Mouse (Mus musculus) heart, embryonic 14.5 days (tissue): ENCODE measurements around the gene Prom1. TPM values are rescaled to one million over a fixed set of nuclear protein-coding genes. Genes with fewer than 3 reads are reported as not detected.
"Not testable (repeated sequence)": the region's sequence is repeated elsewhere in the genome, so short reads cannot be mapped to it uniquely, and the experiment has no call there.

Experiments used
- ATAC-seq: fragments of 200-750 bp; cut with Nextera tagmentation; 2 replicates; pipeline ENCODE4 v1.8.0; 2017; ENCODE audit warnings: low read depth, moderate TSS enrichment; ENCODE audit not compliant: insufficient number of reproducible peaks, insufficient read depth, low FRiP score
- H3K27ac ChIP-seq, 2 experiments: fragments of 200-500 bp in 1 of 2; fragments of 300-500 bp in 1 of 2; sonication (generic) in 1 of 2; replicated peaks in 1 of 2; 2 replicates each; pipeline ENCODE4 v1.5.1; 2012 to 2014; ENCODE audit warnings: low read depth in 2 of 2, low read length in 2 of 2, control low read depth in 1 of 2, mild to moderate bottlenecking in 1 of 2, mixed read lengths in 1 of 2; ENCODE audit not compliant: control insufficient read depth in 1 of 2, insufficient read depth in 1 of 2
- H3K27me3 ChIP-seq: fragments of 300-500 bp; sonication (generic); 2 replicates; pipeline ENCODE4 v1.6.1; 2014; ENCODE audit warnings: mild to moderate bottlenecking, low read length, control low read depth; ENCODE audit not compliant: control insufficient read depth, insufficient read depth
- H3K36me3 ChIP-seq: fragments of 300-500 bp; sonication (generic); 2 replicates; pipeline ENCODE4 v1.6.1; 2014; ENCODE audit warnings: mild to moderate bottlenecking, control low read depth, low read length, mixed read lengths; ENCODE audit not compliant: control insufficient read depth, insufficient read depth
- H3K4me1 ChIP-seq, 2 experiments: fragments of 200-500 bp in 1 of 2; fragments of 300-500 bp in 1 of 2; sonication (generic) in 1 of 2; 2 replicates each; pipeline ENCODE4 v1.6.1; 2012 to 2014; ENCODE audit warnings: low read length in 2 of 2, control low read depth in 1 of 2, mixed read lengths in 1 of 2; ENCODE audit not compliant: control insufficient read depth in 2 of 2, insufficient read depth in 2 of 2
- H3K4me2 ChIP-seq: fragments of 300-500 bp; sonication (generic); 2 replicates; pipeline ENCODE4 v1.6.1; 2014; ENCODE audit warnings: mild to moderate bottlenecking, low read length
- H3K4me3 ChIP-seq, 2 experiments: fragments of 200-500 bp in 1 of 2; fragments of 300-500 bp in 1 of 2; sonication (generic) in 1 of 2; 2 replicates each; pipeline ENCODE4 v1.5.1; 2012 to 2014; ENCODE audit warnings: low read length in 2 of 2, mild to moderate bottlenecking in 2 of 2, control low read depth in 1 of 2, low read depth in 1 of 2, moderate library complexity in 1 of 2; ENCODE audit not compliant: control insufficient read depth in 1 of 2, insufficient read depth in 1 of 2
- H3K9ac ChIP-seq: fragments of 300-500 bp; sonication (generic); 2 replicates; pipeline ENCODE4 v1.6.1; 2014; ENCODE audit warnings: mild to moderate bottlenecking, low read length
- H3K9me3 ChIP-seq: fragments of 300-500 bp; sonication (generic); 2 replicates; pipeline ENCODE4 v1.6.1; 2016; ENCODE audit warnings: low read length, control low read depth; ENCODE audit not compliant: control insufficient read depth
- WGBS: fragments of 180-500 bp; shearing (Covaris S2); extraction: QIAGEN DNeasy Blood & Tissue Kit; methylation state at CpG from one replicate; pipeline ENCODE4 v1.1.7; 2014; 5-methylcytosine and 5-hydroxymethylcytosine counted together
- polyA plus RNA-seq: library from polyadenylated mRNA; unstranded; fragments of >200 nt; fragmentation: Nextera tagmentation; extraction: Ambion mirVana; gene quantifications from 2 replicates; pipeline ENCODE4 v1.2.1, GENCODE M21; 2014

Gene Prom1
- 9.8 and 11.3 TPM in 2 replicates for polyA plus RNA-seq

DNA sequence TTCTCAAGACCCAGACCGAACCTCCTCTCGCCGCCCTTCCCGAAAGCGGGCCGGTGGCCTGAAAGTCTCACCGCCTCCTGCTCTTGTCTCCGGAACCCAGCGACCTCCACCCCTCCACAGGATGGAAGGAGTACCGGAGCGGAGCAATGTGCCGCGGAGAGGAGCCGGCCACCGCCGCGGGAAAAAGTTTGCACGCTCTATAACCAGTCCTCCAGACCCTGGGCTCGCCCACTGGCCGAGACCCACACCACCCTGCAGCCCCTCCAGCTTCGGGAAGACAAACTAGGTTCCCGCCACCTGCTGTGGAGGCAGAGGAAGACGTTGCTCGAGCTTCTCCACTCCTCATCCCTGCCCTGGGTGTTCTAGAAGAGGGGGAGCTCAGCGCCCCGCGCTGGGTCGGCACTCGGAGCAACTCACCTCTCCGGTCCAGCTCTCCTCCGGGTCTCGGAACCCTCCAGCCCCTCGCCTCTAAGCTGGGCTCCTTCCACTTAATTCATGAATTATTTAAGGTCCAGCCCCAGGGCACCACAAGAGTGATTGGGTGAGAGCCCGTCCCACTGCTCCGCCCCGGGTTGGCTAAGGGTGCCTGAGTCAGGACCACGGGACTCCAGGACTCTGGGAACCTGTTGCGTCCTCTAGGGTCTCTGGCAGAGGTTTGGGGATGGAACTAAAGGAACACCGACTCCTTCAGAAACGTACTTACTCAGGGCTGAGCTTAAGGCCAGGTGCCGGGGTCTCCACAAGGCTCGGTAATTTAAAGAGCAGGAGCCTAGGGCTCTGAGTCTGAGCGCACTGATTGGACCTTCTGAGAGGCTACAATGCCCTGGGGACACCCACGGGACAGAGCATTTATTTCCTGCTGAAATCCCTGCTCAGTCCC, at the start of gene Prom1:
Gene Prom1 (minus strand): TSS at position 802 of the 880 bp plus-strand sequence.
- Histone ChIP-seq H3K36me3 (no peaks in the 10 kb centered on the region), H3K4me2 (peak within 1 kb of the TSS; percentile 86), H3K9me3 (no peaks in the 10 kb centered on the region), H3K9ac (peak within 1 kb of the TSS; percentile 73), H3K27me3 (peaks cover 20% of the 10 kb centered on the region), H3K4me3 (peak within 1 kb of the TSS; percentile 50 to 68), H3K27ac (peak within 1 kb of the TSS; percentile 9 to 25; a peak in 1 of 4 replicates), H3K4me1 (peaks cover 0 to 8% of the 10 kb centered on the region in 2 experiments; a peak in 2 of 4 replicates)
- WGBS: under 1% methylated on average over 43 of the region's 44 CpGs
- peak; percentile 23; the same call in 1 of the 2 replicates for ATAC-seq

DNA sequence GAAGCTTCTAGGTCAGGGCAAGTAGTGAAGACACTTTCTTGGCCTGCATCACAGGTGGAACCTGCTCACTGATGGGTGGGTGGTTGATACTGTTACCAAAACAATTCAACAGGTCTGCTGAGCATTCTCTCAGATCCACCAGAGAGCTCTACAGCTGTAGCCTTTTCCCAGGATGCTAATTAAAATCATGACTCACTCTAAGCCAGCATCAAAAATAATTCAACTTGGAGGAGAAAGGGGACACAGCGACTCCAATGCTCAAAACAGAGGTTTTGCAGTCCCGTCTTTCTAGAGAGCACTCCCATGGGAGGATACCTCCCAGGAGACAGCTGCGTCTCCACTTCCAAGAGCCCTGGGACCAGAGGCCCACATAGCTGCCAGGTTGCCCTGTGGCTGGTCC, 45.9 kb upstream of the Prom1 start:
- H3K4me2 ChIP-seq: no peak overlapping the region
- H3K9me3 ChIP-seq: 0 out of 2 replicates have a peak, but pooled peaks cover 3% of the 10 kb centered on the region
- H3K27me3 ChIP-seq: no peaks in the 10 kb centered on the region
- no peak overlapping the region for H3K4me3 ChIP-seq
- H3K4me1 ChIP-seq: no peaks in the 10 kb centered on the region
- 83% methylated on average over 3 of the region's 3 CpGs for WGBS
- ATAC-seq: no peak
- no peak overlapping the region for H3K9ac ChIP-seq
- no peaks in the 10 kb centered on the region for H3K36me3 ChIP-seq
- H3K27ac ChIP-seq: no peak overlapping the region

DNA sequence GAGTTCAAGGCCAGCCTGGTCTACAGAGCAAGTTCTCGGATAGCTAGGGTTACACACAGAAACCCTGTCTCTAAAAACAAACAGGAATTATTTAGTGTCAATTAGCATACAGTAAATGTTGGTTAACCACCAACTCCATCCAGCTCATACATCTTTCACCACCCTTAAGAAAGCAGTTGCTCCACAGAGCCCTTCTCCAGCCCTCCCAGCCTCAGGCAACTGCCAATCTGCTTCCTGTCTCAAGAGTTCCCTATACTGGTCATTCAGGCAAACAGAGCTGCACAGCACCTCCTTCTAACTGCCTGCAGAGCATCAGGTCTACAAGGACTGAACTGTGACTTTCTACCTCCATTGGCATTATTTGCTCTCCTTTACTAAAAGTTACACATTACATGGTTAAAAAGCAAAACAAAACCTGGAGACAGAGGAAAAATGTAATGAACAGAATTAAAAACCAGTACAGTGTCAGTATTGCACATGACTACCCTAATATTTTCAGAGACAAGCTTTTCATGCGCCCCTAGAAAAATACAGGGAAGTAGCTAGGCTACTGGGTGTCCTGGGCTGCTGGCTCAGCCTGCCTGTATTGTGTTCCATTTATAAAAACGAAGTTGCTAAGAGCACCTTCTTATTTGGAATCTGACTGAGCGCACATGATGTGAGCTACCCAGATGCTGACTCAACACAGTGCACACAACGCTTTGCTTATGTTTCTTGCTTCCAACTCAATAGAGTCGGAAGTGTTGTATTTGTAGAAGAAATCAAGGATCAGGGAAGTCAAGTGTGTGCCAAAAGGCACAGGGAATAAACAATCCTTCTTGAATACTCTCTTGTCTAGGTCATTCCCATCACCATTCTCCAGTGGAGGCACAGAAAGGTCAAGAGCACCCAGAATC, 44.9 kb upstream of the Prom1 start:
- no peak overlapping the region for H3K4me3 ChIP-seq
- 71% methylated on average over 6 of the region's 6 CpGs for WGBS
- H3K27me3 ChIP-seq: no peaks in the 10 kb centered on the region
- H3K9me3 ChIP-seq: 0 out of 2 replicates have a peak, but pooled peaks cover 3% of the 10 kb centered on the region
- H3K36me3 ChIP-seq: no peaks in the 10 kb centered on the region
- H3K9ac ChIP-seq: no peak overlapping the region
- ATAC-seq: no peak
- H3K4me1 ChIP-seq: no peaks in the 10 kb centered on the region
- no peak overlapping the region for H3K4me2 ChIP-seq
- H3K27ac ChIP-seq: no peak overlapping the region

DNA sequence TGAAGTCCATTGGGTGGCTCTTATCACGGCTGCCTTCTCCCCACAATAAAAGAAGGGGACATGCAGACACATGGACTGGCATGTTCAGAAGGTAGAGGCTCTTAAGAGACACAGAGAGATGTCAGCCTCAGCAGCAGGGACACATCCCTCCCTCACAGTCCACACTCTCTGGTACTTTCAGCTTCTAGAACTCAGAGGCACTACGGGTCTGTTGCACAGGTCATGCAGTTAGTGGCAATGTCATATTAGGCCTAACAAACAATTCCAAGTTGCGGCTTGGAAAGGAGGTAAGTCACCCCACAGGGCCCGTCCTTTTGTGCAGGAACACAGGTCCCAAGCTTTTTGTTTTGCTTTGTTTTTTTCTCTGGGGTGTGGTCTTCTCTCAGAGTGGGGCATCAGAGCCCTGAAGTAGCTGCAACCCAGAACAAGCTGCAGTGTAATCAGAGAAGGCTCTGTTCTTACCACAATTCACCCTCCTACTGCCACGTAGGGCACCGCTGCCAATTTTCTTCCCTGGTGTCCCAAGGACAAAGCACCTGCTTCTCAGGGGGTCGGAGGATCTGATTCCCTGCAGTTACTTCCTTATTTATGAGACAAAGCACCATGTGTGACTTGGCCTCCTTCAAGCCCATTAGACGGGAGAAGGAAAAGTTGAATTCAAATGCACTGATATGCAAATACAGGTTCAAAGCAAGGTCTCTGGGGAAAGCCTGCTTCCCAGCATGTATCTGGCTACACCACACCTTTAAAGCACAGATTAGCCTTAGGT, 41.8 kb upstream of the Prom1 start:
- Histone ChIP-seq H3K9ac (no peak overlapping the region), H3K27me3 (no peaks in the 10 kb centered on the region), H3K9me3 (no peaks in the 10 kb centered on the region), H3K4me3 (no peak overlapping the region), H3K4me1 (no peaks in the 10 kb centered on the region), H3K27ac (no peak overlapping the region), H3K36me3 (no peaks in the 10 kb centered on the region), H3K4me2 (no peak overlapping the region)
- 45% methylated on average over 8 of the region's 8 CpGs for WGBS
- no peak for ATAC-seq

DNA sequence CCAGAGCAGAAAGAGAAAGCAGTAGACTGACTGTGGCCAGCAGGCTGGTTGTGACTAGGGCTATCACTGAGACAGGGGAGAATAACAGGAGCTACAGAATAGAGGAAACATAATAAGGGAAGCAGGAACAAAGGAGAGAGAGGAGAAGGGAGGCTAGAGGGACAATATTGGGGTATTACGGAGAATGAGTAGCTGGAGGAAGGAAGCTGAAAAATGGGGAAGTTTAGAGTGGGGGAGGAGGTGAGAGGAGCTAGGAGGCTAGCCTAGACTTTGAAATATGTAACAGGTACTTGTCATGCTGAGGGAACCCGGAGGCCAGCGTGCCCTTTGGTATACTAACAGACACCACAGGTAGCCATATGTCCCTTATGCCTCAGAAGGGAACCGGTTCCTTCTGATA, 25.7 kb upstream of the Prom1 start:
- Histone ChIP-seq H3K4me3 (no peak overlapping the region), H3K36me3 (no peaks in the 10 kb centered on the region), H3K9me3 (no peaks in the 10 kb centered on the region), H3K4me2 (no peak overlapping the region), H3K9ac (no peak overlapping the region), H3K27ac (no peak overlapping the region), H3K4me1 (peaks cover 3 to 7% of the 10 kb centered on the region in 2 experiments; a peak in 2 of 4 replicates), H3K27me3 (no peaks in the 10 kb centered on the region)
- ATAC-seq: no peak
- WGBS: 69% methylated on average over 4 of the region's 4 CpGs

DNA sequence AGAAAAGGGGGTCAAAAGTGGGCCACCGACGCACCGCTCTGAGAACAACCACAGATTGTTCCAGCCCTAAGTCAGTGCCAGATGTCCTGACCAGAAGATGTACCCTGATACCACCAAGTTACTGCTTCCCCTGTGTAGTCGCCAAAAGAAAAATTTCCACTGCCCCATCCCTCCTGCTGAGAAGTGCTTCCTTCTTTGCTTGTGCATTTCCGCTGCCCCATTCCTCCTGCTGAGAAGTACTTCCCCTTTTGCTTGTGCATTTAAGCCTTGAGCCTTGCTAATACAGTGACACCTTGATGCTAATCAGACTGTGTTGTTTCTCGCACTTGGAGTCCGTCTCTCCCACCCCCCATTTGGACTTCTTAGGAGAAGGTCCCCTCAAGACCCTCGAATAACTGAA, 24.7 kb upstream of the Prom1 start:
- H3K4me2 ChIP-seq, H3K27ac ChIP-seq, H3K36me3 ChIP-seq, H3K4me3 ChIP-seq, H3K9me3 ChIP-seq, H3K9ac ChIP-seq, ATAC-seq, H3K27me3 ChIP-seq, H3K4me1 ChIP-seq: not testable (repeated sequence)
- WGBS: 87% methylated on average over 8 of the region's 8 CpGs

DNA sequence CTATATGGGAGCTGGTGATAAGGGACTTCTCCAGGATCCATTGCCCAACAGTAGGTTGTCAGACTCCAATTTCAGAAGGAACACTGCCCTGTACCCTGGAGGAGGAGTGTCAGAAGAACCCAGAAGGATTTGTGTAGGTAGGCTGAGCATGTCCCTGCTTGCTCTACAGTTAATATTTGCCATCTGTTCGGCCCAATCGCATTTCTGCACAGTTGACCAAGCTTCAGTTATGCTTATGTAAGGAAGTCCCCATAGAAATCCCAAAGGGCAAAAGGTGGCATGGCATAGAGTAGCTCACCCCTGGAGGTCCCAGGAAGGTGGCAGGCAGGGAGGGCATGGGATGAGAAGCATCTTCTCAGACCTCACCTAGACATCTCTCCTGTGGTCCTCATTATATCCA, 19.6 kb upstream of the Prom1 start:
- Histone ChIP-seq H3K9me3 (no peaks in the 10 kb centered on the region), H3K9ac (no peak overlapping the region), H3K27ac (no peak overlapping the region), H3K36me3 (no peaks in the 10 kb centered on the region), H3K27me3 (no peaks in the 10 kb centered on the region), H3K4me1 (no peaks in the 10 kb centered on the region), H3K4me2 (no peak overlapping the region), H3K4me3 (no peak overlapping the region)
- WGBS: 67% methylated on average over 2 of the region's 2 CpGs
- ATAC-seq: no peak
